Mouse (Mus musculus) gastrocnemius, adult 2 months (tissue): ENCODE results near the gene Glrx5. TPM values are rescaled to one million over a fixed set of nuclear protein-coding genes. Genes with fewer than 3 reads are reported as not detected.

Experiments
- DNase-seq: peaks from one replicate; pipeline ENCODE4 v3.0.0; 2022
- H3K27ac ChIP-seq: fragments of 200-600 bp; 2 replicates; pipeline ENCODE4 v1.8.1; 2022; ENCODE audit warnings: mild to moderate bottlenecking
- H3K4me3 ChIP-seq: fragments of 200-600 bp; 2 replicates; pipeline ENCODE4 v1.8.1; 2022; ENCODE audit warnings: mild to moderate bottlenecking, moderate library complexity
- CTCF ChIP-seq: fragments of 200-600 bp; IDR thresholded peaks from 2 replicates; pipeline ENCODE4 v1.8.1; 2022; ENCODE audit warnings: antibody characterized with exemption, mild to moderate bottlenecking, moderate library complexity
- intact Hi-C: fragments of 180-260 bp; cut with DNase I; formaldehyde crosslinking; loops from one replicate; pipeline ENCODE4 v1.15.1; 2025
- total RNA-seq, 2 experiments: library from RNA; stranded (reverse); gene quantifications; 2 replicates each; pipeline ENCODE4 v1.2.3; 2021

Glrx5 gene
- total RNA-seq, 2 experiments from 2014 or later = 57.2 to 72.1 TPM

GRCm38 (mm10) chr12:105040950-105041349, 8.5 kb downstream of the Glrx5 start:
- DNase-seq = no peak
- intact Hi-C loops = no loop called here
- Histone ChIP-seq H3K4me3 (no peak overlapping the region), H3K27ac (no peak overlapping the region)
- no peak for TF ChIP-seq CTCF

- Histone ChIP-seq H3K4me3 (no peak overlapping the region), H3K27ac (no peak overlapping the region)
- no peak for TF ChIP-seq CTCF
- DNase-seq = no peak
- intact Hi-C loops = no loop called here
Measured at GRCm38 (mm10) chr12:105043081-105043480, 10.6 kb downstream of the Glrx5 start.

- no peak for TF ChIP-seq CTCF
- Histone ChIP-seq H3K4me3 (no peak overlapping the region), H3K27ac (no peak overlapping the region)
- intact Hi-C loops = no loop called here
- no peak for DNase-seq
Measured at GRCm38 (mm10) chr12:105044775-105045174, 12.3 kb downstream of the Glrx5 start.

- TF ChIP-seq CTCF = no peak
- DNase-seq = no peak
- Histone ChIP-seq H3K4me3 (no peak overlapping the region), H3K27ac (no peak overlapping the region)
- intact Hi-C loops = no loop called here
Measured at GRCm38 (mm10) chr12:105048301-105048863, 15.9 kb downstream of the Glrx5 start.

GRCm38 (mm10) chr12:105049813-105050212, 17.3 kb downstream of the Glrx5 start:
- intact Hi-C loops = loop anchor here (5.0 to 10.0 kb wide), 2 partner anchors 122 to 375 kb away; no protein-coding TSS in a partner anchor
- no peak for DNase-seq

GRCm38 (mm10) chr12:105050898-105051297, 18.4 kb downstream of the Glrx5 start:
- intact Hi-C loops = loop anchor here (1.0 to 10.0 kb wide), 3 partner anchors 54 to 374 kb away; no protein-coding TSS in a partner anchor

More at GRCm38 (mm10) chr12:105049813-105050212, 17.3 kb downstream of the Glrx5 start:
- Histone ChIP-seq H3K27ac (no peak overlapping the region), H3K4me3 (no peak overlapping the region)
- no peak for TF ChIP-seq CTCF

GRCm38 (mm10) chr12:105054041-105054440, 21.6 kb downstream of the Glrx5 start:
- TF ChIP-seq CTCF = no peak
- intact Hi-C loops = loop anchor here (5.0 to 10.0 kb wide), 2 partner anchors 118 to 371 kb away; no protein-coding TSS in a partner anchor
- Histone ChIP-seq H3K4me3 (no peak overlapping the region), H3K27ac (no peak overlapping the region)
- DNase-seq = no peak

More at GRCm38 (mm10) chr12:105050898-105051297, 18.4 kb downstream of the Glrx5 start:
- TF ChIP-seq CTCF = peak; percentile 87
- Histone ChIP-seq H3K4me3 (no peak overlapping the region), H3K27ac (no peak overlapping the region)
- peak; percentile 56 for DNase-seq

- intact Hi-C loops = loop anchor here (10.0 kb wide), 1 partner anchor 369 kb away; no protein-coding TSS in a partner anchor
- no peak for DNase-seq
- no peak overlapping the region for H3K4me3 ChIP-seq
- H3K27ac ChIP-seq = no peak overlapping the region
- TF ChIP-seq CTCF = no peak
Measured at GRCm38 (mm10) chr12:105055308-105055707, 22.8 kb downstream of the Glrx5 start.

GRCm38 (mm10) chr12:105060006-105060405, 27.5 kb downstream of the Glrx5 start:
- H3K27ac ChIP-seq = no peak overlapping the region
- intact Hi-C loops = no loop called here
- DNase-seq = no peak
- TF ChIP-seq CTCF = no peak
- no peak overlapping the region for H3K4me3 ChIP-seq

- intact Hi-C loops = no loop called here
- no peak for DNase-seq
- no peak for TF ChIP-seq CTCF
- Histone ChIP-seq H3K4me3 (no peak overlapping the region), H3K27ac (no peak overlapping the region)
Measured at GRCm38 (mm10) chr12:105063201-105064134, 31.0 kb downstream of the Glrx5 start.

GRCm38 (mm10) chr12:105064168-105064567, 31.7 kb downstream of the Glrx5 start:
- Histone ChIP-seq H3K27ac (no peak overlapping the region), H3K4me3 (no peak overlapping the region)
- TF ChIP-seq CTCF = no peak
- intact Hi-C loops = no loop called here
- DNase-seq = no peak

- Histone ChIP-seq H3K27ac (no peak overlapping the region), H3K4me3 (no peak overlapping the region)
- no peak for DNase-seq
- intact Hi-C loops = no loop called here
- no peak for TF ChIP-seq CTCF
Measured at GRCm38 (mm10) chr12:105065119-105065518, 32.6 kb downstream of the Glrx5 start.

- H3K4me3 ChIP-seq = no peak overlapping the region
- no peak for DNase-seq
- H3K27ac ChIP-seq = no peak overlapping the region
- intact Hi-C loops = no loop called here
- TF ChIP-seq CTCF = no peak
Measured at GRCm38 (mm10) chr12:105066523-105066922, 34.0 kb downstream of the Glrx5 start.
